Mouse (Mus musculus): ENCODE results near the gene Llgl2.

DNA sequence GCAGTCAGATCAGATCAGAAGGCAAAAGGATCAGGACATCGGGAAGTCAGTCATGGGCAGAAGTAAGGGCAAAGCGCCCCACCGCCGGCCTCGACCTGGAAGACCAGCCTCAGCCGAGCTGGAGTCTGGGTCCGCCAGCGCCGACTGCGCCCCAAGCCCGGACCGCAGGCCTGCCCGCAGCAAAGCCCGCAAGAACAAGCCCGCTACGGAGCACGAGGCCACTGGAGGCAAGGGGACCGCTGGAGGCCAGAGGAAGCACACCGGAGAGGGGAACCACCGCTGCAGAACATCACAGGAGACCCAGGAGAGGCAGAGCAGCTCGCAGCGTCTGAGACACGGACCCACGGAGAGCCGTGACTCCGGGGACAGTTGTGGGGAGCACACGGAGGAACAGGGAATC lies 34.5 kb downstream of the Llgl2 start, which contains the start of gene Myo15b:
- TF ChIP-seq POLR2A (IDR thresholded peaks at IDR 0.05; ENCODE audit: extremely low read depth, insufficient read depth, low read length) (no peak), CTCF (IDR thresholded peaks at IDR 0.05; ENCODE audit: extremely low read depth, insufficient read depth, low read length) (no peak)

Measured in cortical plate, adult 2 months (tissue).